Mouse (Mus musculus): Measurements from ENCODE around the gene Cracr2b.

The Cracr2b gene

DNA sequence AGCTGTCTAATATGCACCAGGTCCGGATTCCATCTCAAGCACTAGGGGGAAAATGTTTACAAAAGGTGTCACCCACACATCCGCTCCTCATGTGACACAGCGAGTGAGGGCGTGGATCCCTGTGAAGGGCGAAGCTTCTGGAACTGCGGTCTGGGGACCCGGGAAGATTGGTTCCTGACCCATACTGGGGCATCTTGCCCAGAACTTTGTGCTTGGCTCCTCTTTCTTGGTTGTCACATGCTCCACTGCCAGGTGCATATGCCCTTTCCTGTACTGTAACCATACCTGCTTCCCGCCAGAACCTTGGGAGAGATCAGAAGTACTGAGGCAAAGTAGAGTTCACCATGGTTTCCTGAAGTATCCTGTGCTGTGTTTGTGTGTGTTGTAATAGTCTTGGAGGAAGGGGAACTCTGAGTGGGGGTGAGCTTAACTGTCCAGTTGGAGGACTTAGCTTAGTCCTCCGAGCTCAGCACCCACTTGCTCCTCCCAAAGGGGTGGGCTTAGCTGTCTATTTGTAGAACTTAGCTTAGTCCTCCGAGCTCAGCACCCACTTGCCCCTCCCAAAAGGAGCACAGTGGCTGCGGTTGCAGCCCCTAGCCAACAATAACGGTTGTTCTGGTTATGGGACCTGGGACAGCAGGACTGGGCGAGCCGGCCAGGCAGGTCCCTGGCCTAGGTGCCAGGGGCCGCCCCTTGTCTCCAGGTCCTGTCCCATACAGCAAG is at the start of gene Cracr2b:
Gene Cracr2b, plus strand, starts transcription at position 704 of the 723 bp plus-strand sequence.
- no peak for DNase-seq

GRCm38 (mm10) chr7:141411667-141412066 is 49.2 kb upstream of the Cracr2b start:
- DNase-seq, result no peak

DNA sequence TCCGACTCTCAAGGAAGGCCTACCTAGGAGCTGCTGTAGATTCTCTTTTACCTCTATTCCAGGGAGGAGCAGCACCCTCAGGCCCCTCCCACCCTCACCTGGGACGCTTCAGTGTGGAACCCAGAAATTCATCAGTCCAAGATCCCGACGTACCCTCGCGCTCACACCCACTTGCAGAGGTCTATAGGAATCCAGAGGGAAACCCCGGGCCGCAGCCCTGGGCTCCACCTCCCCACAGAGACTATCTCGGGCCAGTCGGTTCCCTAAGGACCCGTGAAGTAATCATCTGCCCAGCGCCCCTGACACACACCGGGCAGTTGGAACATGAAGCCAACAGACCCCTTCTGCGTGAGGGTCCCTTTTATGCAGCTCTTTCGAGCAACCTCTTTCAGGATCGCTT is 47.6 kb upstream of the Cracr2b start:
- peak; percentile 46 for DNase-seq

DNA sequence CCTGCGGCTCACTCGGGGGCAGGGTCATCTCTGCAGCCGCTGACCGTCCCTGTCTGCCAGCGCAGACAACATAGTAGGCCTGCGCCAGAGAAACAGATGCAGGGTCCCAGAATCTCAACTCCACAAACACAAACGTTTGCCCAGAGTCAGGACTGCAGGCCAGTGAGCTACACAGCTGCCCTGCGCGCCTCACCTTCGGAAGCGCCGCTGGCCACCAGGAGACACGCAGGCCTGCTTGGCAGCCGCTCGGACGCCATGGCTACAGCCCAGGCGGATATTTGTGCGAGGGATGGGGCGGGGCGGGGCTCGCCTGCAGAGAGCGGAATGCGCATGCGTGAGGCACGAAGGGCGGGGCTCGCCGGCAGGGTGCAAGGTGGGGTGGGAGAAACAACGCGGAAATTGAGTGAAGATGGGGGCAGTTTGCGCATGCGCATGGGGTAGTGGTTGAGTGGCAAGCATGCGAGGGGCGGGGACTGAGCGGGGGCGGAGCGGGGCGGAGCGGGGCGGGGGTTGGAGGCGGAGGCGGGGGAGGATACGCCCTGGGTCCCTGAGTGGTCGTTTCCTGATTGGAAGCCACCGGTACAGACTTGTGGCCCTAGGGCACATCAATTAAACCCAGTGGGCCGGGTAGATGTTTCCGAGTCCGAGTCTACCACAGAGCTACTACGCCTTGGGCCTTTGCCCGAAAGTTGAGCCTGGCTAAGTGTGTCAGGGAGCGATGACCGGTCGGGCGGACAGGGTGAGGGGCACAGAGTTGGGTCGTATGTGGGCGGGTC is 46.9 kb upstream of the Cracr2b start, which contains the start of gene Gatd1:
Gene Gatd1, minus strand, starts transcription at position 328 of the 776 bp plus-strand sequence.
- peak; percentile 99 for DNase-seq

- peak; percentile 32 for DNase-seq
Measured at GRCm38 (mm10) chr7:141416144-141416841, 44.6 kb upstream of the Cracr2b start.

DNA sequence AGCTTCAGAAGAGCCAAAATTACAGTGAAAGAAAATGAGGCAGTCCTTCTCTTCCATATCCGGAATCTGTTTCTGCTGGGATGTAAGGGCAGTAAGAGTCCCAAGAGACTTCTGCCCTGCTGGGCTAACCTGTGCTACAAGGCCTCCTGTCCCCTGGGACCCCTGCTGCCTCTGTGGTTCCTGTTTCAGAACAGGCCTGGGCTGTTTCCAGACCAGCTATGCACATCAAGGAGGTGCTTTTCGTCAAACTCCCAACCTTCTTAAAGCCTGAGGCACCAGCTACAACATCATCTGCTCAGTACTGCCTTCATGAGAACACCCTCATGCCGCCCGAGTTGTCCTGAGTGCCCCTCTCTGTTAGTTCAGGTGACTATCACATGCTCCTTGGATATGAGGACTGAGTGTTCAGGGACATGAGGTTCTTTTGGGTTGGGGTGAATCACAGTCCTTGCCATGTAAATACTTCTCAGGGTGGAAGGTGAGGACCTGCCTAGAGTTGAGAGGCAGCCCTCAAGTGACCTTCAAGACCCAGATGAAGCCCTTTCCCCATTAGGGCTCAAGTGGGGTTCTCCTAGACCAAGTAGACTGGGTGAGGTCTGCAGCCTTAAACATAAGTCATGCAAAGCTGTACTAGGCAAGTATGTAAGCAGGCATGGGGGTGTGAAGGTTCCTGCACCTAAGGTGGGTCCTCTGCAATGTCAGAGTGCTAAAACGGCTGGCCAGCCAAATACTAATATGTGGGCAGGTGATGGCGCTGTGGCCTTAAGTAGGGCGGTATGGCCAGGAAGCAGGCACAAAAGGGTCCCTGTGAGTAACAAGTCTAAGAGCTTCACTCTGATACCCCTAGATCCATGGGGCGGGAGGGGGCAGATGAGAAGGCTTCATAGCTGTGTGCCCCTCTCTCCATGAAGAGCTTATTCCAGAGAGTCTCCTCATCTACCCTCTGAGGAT is 42.9 kb upstream of the Cracr2b start:
- no peak for DNase-seq

GRCm38 (mm10) chr7:141418970-141419369 is 41.9 kb upstream of the Cracr2b start:
- peak; percentile 33 for DNase-seq

DNA sequence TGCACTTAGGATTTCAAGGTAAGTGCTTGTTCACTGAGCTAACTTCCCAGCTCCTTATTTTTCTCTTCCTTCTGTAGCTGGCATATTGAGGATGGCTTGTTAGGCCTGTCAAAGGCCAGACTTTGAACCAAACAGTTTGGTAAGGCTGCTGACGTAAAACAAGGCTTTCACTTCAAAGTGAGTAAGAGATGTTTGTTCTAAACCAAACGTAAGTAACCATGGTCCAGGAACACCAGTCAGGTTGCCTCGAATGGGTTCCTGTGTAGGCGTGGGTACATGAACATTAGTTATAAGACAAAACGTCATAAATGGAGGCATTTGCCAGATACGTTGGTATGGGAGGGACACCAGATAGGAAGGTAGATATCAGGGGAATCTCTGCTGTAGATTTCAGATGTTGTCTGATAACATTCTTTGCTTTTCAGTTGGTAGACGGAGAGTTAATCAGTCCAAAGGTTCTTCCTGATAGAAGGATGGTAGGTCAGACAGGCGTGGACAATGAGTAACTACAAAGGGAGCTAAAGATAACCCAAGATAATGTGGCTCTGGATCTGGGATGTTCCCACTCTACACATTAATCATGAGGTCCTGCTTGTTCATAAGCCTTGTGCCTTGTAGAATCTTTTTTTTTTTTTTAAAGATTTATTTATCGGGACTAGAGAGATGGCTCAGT is 40.7 kb upstream of the Cracr2b start:
- DNase-seq, result no peak

- DNase-seq, result no peak
Measured at GRCm38 (mm10) chr7:141423811-141424210, 37.1 kb upstream of the Cracr2b start.

DNA sequence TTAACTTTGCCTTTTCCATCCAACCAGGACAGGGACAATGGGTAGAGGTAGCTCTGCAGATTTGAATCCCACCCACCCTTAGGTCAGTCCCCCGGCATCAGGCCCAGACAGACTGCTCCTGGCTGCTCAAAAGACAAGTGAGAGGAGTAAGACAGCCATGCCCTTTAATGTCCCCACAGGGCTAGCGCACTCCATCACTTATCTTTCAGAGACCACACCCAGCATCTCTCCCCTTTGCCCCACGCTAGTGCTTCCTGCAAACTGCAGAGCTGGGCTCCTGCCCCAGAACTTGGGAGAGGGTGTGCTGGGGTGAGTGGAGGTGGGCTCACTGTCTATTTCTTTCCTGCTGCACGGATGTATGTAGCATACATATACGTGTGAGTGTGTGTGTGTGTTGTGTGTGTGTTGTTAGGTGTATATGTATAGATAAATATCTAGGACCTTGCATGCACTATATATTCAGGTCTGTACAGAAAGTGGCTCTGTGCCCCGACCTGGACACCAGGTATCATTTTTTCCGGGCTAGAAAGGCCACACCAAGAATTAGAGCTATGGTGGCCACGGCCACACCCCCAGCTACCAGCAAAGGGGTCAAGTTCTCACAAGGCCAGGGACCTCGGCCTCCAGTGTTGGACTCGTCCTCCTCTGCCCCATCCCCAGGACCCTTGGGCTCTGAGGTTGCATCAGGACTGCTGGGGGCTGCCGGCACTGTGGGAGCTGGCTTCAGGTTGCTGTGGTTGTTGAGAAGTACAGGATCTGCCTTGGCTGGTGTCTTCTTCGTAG is 33.8 kb upstream of the Cracr2b start:
- no peak for DNase-seq

- peak; percentile 43 for DNase-seq
Measured at GRCm38 (mm10) chr7:141428701-141429100, 32.2 kb upstream of the Cracr2b start.

DNA sequence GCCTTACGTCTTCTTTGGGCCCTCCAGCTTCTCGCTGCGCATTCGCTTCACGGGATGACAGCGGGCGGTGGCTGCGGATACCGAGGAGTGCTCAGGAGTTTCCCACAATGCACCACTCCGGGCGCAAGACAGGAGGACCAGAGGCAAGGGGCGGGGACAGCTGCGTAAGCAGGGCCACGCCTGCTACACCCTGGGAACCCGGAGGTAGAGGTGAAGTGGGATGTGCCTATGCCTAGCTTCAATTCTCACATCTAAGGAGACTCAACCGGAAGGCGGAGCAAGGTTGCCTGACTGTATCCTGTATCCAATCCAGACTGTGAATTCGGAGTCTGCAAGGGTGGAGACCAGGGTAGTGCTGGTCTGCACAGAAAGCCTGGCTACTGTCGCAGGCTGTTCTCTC is 31.6 kb upstream of the Cracr2b start, which contains the start of gene Cend1:
Gene Cend1, minus strand, starts transcription at position 182 of the 400 bp plus-strand sequence.
- DNase-seq, result peak; percentile 89

DNA sequence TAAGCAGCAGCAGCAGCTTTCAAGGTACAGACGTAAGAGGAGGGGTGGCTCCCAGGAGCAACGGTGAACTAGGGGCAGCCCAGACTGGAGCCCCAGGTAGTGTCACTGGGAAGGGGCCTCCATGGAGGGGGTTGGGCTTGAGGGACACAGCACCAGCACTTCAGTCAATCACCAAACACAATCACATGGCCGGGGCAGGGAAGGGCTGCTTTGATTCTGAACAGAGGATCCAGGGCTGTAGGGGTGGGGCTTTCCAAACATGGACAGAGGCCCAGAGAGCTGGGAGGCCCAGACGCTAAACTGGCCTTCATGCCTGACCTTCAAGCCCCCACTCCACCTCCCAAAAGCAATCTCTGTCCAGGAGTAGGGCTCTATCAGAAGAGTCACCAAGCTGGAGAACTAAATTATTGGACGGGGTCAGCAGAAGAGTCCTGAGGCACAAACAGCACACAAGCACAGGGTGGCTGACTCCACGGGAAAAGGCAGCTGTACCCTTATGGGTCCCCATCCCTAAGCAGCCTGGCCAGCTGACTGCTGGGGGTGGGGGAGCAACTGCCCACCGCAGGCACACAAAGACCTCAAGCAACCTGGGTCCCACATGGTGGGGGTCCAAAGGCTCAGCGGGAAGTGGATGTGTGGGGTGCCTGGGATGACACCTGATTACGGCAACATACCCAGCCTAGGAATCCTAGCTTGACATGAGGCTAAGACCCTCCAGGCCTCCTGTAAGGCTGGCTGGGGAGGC is 30.9 kb upstream of the Cracr2b start:
- peak; percentile 49 for DNase-seq

DNA sequence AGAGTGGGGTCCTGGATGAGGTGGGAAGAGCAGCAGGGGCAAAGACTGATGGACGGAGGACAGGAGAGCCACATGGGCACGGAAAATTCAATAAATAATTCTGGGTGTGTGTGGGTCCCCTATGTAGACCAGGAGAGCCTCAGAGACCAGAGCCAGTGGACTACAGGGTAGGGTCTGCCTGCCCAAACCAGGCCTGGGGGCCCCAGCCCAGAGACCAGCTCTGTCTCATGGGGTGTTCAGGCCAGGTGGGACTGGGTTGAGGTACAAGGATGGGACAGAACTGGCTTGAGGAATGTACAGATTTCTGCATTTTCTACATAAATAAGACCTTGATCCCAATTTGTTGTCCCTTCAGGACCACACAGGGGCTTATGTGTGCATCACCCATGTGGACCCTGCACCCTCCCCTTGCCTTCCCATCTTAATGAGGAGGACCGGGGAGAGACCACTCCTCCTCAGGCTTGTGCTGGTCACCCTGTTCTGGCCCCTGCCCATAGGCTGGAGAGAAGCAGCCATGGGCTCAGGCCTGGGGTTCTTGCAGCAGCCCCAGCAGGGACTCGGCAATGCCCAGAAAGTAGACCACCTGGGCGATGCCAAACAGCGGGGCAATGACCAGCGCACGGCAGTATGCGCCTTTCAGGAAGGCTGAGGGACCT is 30.2 kb upstream of the Cracr2b start:
- peak; percentile 45 for DNase-seq

- peak; percentile 53 for DNase-seq
Measured at GRCm38 (mm10) chr7:141431434-141432185, 29.3 kb upstream of the Cracr2b start.

DNA sequence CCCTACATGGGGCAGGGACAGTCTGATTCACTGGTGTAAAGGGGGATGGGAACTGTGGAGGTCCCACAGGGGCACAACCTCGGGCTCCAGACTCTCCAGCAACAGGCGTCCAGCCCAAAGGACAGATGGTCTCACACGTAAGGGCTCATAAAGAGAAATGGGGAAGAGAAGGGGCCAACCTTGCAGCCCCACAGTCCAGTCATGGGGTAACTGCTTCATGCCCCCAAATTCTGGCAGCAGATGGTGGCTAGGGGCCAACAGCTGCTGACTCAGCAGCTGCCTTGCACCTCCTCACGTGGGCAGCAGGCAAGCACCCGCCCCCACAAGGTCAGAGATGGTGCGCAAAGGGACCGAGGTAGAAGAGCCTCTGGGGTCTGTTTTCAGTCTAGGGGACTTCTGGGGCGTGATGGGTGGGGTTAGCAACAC is 28.7 kb upstream of the Cracr2b start:
- DNase-seq, result peak; percentile 70

DNA sequence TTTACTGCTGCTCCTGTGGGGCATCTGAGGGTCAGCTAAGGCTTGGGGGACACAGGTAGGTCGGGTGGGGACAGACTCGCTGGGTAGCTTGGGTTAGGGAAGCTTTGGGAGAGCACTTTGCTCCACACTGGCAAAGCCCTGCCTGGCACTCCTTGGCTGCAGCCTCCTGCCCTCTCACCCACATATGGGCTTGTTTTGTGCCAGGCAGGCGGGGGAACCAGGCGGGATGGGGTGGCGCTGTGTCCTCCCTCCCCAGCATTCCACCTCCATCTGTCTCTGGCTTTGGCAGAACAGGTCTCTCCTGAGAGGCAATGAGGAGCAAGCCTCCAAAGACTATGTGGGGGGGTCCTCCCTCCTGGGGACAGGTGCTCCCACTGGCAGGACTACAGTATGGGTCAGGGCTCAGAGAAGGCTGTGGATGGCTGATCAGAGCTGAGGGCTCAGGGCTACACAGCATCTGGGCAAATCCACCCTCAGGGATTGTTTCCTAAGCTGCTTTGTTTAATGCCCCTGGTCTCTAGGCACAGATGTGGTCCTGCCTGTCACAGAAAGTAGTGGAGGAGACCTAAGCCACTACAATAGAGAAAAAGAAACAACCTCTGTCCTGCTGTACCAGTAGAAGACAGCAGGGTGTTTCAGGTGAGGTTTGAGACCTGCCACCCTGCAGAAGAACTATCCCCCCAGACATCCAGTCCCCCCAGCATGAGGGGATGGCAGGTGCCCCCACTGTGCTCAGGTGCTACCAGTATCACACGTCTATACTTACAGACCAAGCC is 28.0 kb upstream of the Cracr2b start:
- DNase-seq, result peak; percentile 93

Measured in cerebellum, adult 11 months (tissue).